Mouse (Mus musculus) left cerebral cortex, adult 18-20 months (tissue): ENCODE measurements around the gene Cxcr5. TPM values are rescaled to one million over a fixed set of nuclear protein-coding genes. Genes with fewer than 3 reads are reported as not detected.
A peak's percentile ranks its signal among the peaks of the same experiment; 100 is the strongest.

ENCODE experiments used
- DNase-seq, 2 experiments: peaks; one replicate each; pipeline ENCODE4 v3.0.0; 2021 to 2022; ENCODE audit warnings: low spot score in 2 of 2, mixed read lengths in 1 of 2
- total RNA-seq, 2 experiments: library from RNA; stranded (reverse); gene quantifications; 2 replicates each; pipeline ENCODE4 v1.2.3; 2021

Gene Cxcr5
- total RNA-seq, 2 experiments from 2014 or later, result not detected

DNA sequence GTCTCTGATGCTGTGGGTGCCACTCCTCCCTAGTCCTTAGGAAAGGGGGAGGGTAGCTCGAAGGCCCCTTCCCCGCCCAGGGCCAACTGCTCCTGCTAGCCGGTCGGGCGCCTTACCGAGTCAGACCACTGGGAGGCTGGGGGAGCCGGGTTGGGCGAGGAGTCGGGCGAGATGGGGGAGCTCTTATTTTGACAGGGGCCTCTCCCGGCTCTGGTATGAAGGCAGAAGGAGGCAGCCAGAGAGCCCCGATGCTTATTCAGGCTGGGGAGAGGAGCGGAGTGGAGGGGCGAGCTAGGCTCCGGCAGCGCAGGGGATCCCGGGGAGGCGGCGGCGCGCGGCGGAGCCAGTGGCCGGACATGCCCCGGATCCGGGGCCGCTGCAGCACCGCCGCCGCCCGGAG lies 79.1 kb downstream of the Cxcr5 start, which contains the start of gene Bcl9l:
Gene Bcl9l (plus strand): TSS at position 274 of the 400 bp plus-strand sequence.
- DNase-seq, result peak; percentile 89 to 91

DNA sequence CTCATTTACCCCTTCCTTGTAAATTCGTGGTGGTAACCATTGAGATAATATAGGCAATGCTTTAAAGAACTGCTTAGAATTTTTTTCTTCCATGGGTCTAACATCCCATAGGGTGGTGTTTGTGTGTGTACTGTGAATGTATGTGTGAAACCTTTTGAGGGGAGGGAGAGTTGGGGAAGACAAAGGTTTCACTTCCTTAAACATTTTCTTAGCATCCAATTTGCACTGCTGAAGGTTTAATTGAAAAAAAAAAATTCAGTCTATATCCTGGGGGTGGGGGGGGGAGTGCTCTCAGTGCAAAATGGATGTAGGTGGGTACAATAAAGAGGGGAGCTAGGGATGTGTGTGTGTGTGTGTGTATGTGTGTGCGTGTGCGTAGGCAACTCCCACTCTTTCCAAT lies 79.6 kb downstream of the Cxcr5 start:
- no peak for DNase-seq

- DNase-seq, result peak; percentile 86 to 89
Measured at GRCm38 (mm10) chr9:44479628-44480428, 81.8 kb downstream of the Cxcr5 start.

DNA sequence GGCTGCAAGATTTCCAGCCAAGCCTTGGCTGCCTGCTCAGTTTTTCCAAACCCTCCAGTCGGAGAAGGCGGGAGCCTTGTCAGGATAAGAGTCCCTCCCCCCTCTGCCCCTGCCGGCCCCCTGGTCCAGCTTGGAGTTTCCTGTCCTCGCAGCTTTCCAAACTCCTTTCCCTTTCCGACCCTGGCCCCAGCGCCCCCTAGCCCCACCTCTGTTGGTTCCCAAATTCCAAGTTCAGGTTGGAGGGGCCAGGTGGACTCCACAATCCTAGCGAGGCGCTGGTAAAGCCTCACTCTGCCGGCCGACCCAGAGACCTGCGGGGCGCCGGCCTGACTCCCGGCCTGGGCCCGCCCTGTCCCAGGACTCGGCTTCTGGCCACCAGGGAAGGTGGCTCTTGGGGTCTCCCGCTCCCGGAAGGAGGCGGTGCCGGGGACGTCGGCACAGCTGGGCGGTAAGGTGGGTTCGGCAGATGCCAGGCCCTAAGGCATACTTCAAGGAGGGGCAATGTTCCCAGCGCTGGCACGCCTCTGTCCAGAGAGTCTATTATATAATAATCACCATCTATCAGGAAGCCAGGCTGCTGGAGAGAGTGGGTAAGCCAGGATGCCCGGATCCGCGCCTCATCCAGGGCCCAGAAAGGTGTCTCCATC lies 82.6 kb downstream of the Cxcr5 start:
- peak; percentile 62 to 64 for DNase-seq

DNA sequence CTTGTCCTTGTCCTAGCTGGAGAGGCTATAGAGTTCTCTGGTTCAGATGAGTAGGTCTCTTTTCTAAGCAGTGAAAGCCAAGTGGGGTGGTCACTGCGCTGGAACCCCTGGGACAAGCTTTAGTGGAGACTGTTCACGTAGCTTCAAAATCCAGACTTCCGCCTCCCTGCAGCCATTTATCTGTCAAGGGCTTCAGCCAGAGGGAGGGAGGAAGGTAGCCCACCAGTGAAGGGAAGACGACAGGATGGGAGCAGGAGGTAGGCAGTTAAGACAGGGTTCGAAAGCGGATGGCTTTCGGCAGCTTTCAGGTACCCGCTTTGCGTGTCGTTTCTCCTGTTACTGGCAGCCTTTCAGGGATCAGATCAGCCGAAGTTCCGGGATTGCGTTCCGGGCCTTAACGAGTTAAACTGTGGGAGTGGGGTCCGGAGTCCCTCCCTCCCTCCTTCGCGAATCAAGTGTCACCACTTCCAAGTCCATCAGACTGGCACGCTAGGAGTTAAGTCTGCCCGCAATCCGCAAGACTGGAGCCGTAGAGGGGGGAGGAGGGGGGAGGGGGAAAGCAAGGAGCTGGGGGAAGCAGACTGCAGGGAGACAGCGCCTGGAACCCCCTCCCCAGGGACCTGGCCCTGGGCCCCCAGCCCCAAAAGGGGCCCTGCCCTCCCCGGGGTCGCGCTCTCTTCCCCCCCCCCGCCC lies 83.3 kb downstream of the Cxcr5 start:
- peak in 1 of 2 experiments; percentile 63 for DNase-seq

DNA sequence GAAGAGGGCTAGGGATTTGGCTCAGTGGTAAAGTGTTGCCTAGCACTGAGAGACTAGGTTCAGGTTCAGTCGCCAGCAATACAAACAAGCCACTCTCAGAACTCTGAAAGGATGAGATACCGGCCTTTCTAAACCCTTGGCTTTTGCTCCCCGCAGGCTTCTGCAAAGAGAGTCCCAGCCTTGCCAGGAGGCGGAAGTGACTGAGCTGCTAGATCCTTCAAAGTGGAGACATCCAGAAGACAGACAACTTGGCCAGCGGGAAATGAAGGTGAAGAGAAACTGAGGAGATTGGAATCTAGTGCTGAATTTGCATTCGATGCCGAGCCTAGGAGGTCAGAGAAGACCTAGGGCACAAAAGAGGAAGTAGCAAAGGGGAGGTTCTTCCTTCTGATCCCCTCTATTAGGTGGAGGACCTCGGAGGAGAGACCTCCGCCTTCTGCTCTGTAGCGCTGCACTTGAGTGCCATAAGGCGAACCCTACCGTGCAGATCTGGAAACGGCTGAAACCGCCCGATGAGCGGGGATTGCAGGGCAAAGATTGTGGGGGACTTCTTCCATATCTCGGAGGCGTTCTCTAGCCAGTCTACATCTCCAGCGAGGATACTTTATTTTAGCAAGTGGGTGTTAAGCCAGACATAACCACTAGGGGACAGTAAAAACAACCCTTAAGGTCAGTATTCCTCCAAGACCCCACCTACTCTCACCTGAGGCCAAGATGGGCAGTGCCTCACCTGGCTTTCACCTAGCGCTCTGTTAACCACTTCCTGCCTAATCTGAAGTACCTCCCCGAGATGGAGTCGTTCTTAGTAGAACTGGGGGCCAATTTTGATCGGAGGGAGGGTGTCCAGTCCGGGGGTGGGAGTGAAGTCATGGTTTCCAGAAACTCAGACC lies 84.1 kb downstream of the Cxcr5 start:
- no peak for DNase-seq

GRCm38 (mm10) chr9:44475936-44476335 lies 85.7 kb downstream of the Cxcr5 start:
- no peak for DNase-seq

GRCm38 (mm10) chr9:44474327-44474726 lies 87.3 kb downstream of the Cxcr5 start:
- no peak for DNase-seq

- no peak for DNase-seq
Measured at GRCm38 (mm10) chr9:44473184-44473583, 88.5 kb downstream of the Cxcr5 start.

GRCm38 (mm10) chr9:44468800-44469199 lies 92.9 kb downstream of the Cxcr5 start:
- no peak for DNase-seq

GRCm38 (mm10) chr9:44468224-44468623 lies 93.5 kb downstream of the Cxcr5 start:
- no peak for DNase-seq

DNA sequence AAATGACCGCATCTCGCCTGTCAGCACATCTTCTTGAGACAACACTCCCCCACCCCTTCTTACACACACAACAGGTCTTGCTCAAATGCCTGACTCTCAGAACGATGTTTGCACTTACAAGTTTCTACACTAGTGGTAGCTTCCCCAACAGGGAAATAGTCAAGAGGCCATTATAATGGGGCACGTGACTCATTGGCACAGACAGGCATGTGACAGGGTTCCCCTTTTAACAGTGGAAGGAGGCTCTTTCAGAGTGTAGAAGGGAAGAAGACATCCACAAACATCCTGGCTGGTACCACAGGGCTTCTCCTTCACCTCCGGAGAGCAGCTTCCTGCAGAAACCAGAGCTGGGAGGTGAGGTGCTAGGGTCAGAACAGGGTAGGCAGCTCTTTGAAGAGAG lies 99.7 kb downstream of the Cxcr5 start:
- no peak for DNase-seq

Other genes with a start within 250 kb of the Cxcr5 start
- gene C2cd2l, start 241.6 kb downstream of the Cxcr5 start, total RNA-seq, result 100 to 1,000 TPM; 188 to 207 TPM
- gene Dpagt1, start 235.9 kb downstream of the Cxcr5 start, total RNA-seq, result 10 to 100 TPM; 13.4 to 16.3 TPM
- 10 to 100 TPM; 51.3 to 54.1 TPM for gene H2afx, start 227.2 kb downstream of the Cxcr5 start, total RNA-seq
- 10 to 100 TPM; 18.1 to 19.7 TPM for gene Hmbs, start 217.6 kb downstream of the Cxcr5 start, total RNA-seq
- 10 to 100 TPM; 55.6 to 56.8 TPM for gene Vps11, start 200.2 kb downstream of the Cxcr5 start, total RNA-seq
- 100 to 1,000 TPM; 137 to 138 TPM for gene Hyou1, start 182.4 kb downstream of the Cxcr5 start, total RNA-seq
- 10 to 100 TPM; 24.5 to 31.8 TPM for gene Slc37a4, start 165.0 kb downstream of the Cxcr5 start, total RNA-seq
- 100 to 1,000 TPM; 755 to 756 TPM for gene Rps25, start 154.7 kb downstream of the Cxcr5 start, total RNA-seq
- 10 to 100 TPM; 70.6 to 71.0 TPM for gene Trappc4, start 154.3 kb downstream of the Cxcr5 start, total RNA-seq
- gene Ccdc84, start 143.3 kb downstream of the Cxcr5 start, total RNA-seq, result 10 to 100 TPM; 18.9 to 19.0 TPM
- not detected for gene Foxr1, start 120.7 kb downstream of the Cxcr5 start, total RNA-seq
- not detected for gene Upk2, start 106.9 kb downstream of the Cxcr5 start, total RNA-seq
- gene Bcl9l, start 79.1 kb downstream of the Cxcr5 start, total RNA-seq, result 10 to 100 TPM; 59.1 to 62.5 TPM
- gene Ddx6, start 43.0 kb upstream of the Cxcr5 start, total RNA-seq, result 100 to 1,000 TPM; 145 to 155 TPM
- gene Treh, start 111.4 kb upstream of the Cxcr5 start, total RNA-seq, result not detected
- 10 to 100 TPM; 59.0 to 67.4 TPM for gene Phldb1, start 173.3 kb upstream of the Cxcr5 start, total RNA-seq
- gene Arcn1, start 206.0 kb upstream of the Cxcr5 start, total RNA-seq, result 10 to 100 TPM; 90.0 to 95.3 TPM
- gene Ift46, start 206.0 kb upstream of the Cxcr5 start, total RNA-seq, result 10 to 100 TPM; 67.8 to 72.0 TPM
- gene Tmem25, start 237.4 kb upstream of the Cxcr5 start, total RNA-seq, result 10 to 100 TPM; 52.2 to 66.1 TPM
- gene Ttc36, start 241.2 kb upstream of the Cxcr5 start, total RNA-seq, result under 1 TPM; 0.80 to 0.95 TPM